Mouse (Mus musculus) heart, postnatal 0 days (tissue): ENCODE data around the gene Pbx4.

Experiments used
- CTCF ChIP-seq: IDR thresholded peaks from 2 replicates; pipeline ENCODE4 v1.5.1; 2016; ENCODE audit warnings: antibody characterized with exemption, control low read depth, low read depth
- EP300 ChIP-seq: IDR thresholded peaks from 2 replicates; pipeline ENCODE4 v1.6.1; 2016; ENCODE audit warnings: antibody characterized with exemption, low read depth

DNA sequence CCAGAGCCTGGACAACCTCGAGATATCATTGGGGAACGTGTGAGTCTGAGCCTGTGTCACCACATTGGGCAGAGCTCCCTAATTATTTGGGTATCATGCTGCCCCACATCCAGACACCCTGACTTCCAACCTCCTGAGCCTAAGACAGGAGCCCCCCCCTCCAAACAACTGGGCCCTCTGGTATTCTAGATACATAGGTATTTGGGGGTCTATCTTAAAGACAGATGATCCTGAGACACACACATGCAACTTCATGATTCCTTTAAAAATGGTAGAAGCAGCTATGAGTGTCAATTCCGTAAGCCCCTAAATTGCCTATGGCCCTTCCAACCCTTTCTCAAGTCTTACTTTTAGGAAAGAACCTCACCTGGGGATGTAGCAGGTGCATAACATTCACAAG, 22.5 kb upstream of the Pbx4 start:
- TF ChIP-seq CTCF: no peak
- TF ChIP-seq EP300: no peak
